Mouse (Mus musculus) CH12.LX (cell line): ENCODE data around the gene Gm13279.
"Not testable (repeated sequence)": the region's sequence is repeated elsewhere in the genome, so short reads cannot be mapped to it uniquely, and the experiment has no call there.

ENCODE experiments used
- CHD1 ChIP-seq: IDR thresholded peaks from 2 replicates; pipeline ENCODE4 v1.6.1; 2012; ENCODE audit warnings: low read depth, low read length, improper control_type of control experiment, inconsistent platforms
- CTCF ChIP-seq, 2 experiments: IDR thresholded peaks in 1 of 2; conservative IDR thresholded peaks in 1 of 2; 2 replicates each; pipeline ENCODE4 v1.5.1; 2011 to 2012; ENCODE audit warnings: low read depth in 2 of 2, low read length in 2 of 2, improper control_type of control experiment in 1 of 2, inconsistent platforms in 1 of 2, mild to moderate bottlenecking in 1 of 2, moderate library complexity in 1 of 2
- EP300 ChIP-seq: IDR thresholded peaks from 2 replicates; pipeline ENCODE4 v1.6.1; 2011; ENCODE audit warnings: low read length, improper control_type of control experiment
- KAT2A ChIP-seq: IDR thresholded peaks from 2 replicates; pipeline ENCODE4 v1.6.1; 2012; ENCODE audit warnings: low read length, improper control_type of control experiment, inconsistent platforms; ENCODE audit not compliant: insufficient replicate concordance

DNA sequence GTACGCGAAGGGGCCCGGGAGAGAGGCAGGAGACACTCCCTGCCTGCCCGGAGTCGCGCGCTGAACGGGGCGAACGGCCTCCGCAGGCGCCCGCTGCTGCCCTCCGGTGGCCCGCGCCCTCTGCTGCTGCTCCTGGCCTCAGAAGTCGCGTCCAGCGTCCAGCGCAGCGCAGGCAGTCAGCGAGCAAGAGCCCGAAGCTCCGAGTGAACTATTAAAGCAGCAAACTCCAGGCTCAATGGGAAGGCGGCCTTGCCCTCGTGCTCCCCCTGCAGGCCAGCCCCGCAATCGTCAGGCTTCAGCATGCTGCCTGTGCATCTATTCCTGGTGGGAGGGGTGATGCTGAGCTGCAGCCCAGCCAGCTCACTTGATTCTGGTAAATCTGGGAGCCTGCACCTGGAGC is 5.9 kb upstream of the Gm13279 start, which contains the start of gene Gm13278:
- not testable (repeated sequence) for TF ChIP-seq EP300; CHD1; KAT2A; CTCF (conservative IDR thresholded peaks at IDR 0.05 in 1 of 2, IDR thresholded peaks at IDR 0.05 in 1 of 2; ENCODE audit: low read depth in 2 of 2, low read length in 2 of 2)
